24 mouse cellular contexts compared by ENCODE assay signal in genomic region chr19:60712577-60712976, GRCm38 (mm10). TPM values are rescaled to one million over a fixed set of nuclear protein-coding genes. Genes with fewer than 3 reads are reported as not detected.
DNase-seq lines count a peak whose midpoint lies in the region; ATAC-seq lines count a peak whose summit lies in the region.
"Had no signal": no experiment of that assay in that cellular context is flagged by ENCODE, and none has a peak within 500 bp of the region (broad histone marks: within the 10 kb centered on the region; RNA-seq: fewer than 3 reads in every experiment).

No protein-coding gene starts in this region.

- peak; percentile 34 for DNase-seq in heart, adult 11 months
- DNase-seq in 416B (ENCODE audit: low read depth), result peak; percentile 11
- DNase-seq in ES-CJ7 (ENCODE audit: low read depth, low spot score), result peak; percentile 33
- DNase-seq in R1 (ENCODE audit: low read depth, low spot score), result peak; percentile 42
- no peak for DNase-seq in layer of hippocampus, adult 8-10 months (ENCODE audit: low spot score in 2 of 2)
- DNase-seq in limb, embryonic 10.5 days (ENCODE audit: low spot score), result no peak
- DNase-seq: adrenal gland, adult 2 months; adrenal gland, postnatal 10 days; adrenal gland, postnatal 25 days; cerebellum, adult 11 months; cerebellum, adult 18-20 months; cerebellum, adult 8-10 months; cerebellum, adult 9-11 months; cerebellum, postnatal 14 days; cerebellum, postnatal 36 days; forebrain, postnatal 0 days had no signal

- no peak overlapping the region for H3K4me3 ChIP-seq in heart, embryonic 11.5 days (ENCODE audit: low read depth, low read length)
- no peak overlapping the region for H3K4me3 ChIP-seq in midbrain, embryonic 13.5 days (replicated peaks)
- no peak overlapping the region for H3K4me3 ChIP-seq in limb, embryonic 10.5 days
- H3K4me3 ChIP-seq: embryonic facial prominence, embryonic 10.5 days; embryonic facial prominence, embryonic 12.5 days; forebrain, embryonic 13.5 days; forebrain, embryonic 15.5 days had no signal

- no peaks in the 10 kb centered on the region for H3K27me3 ChIP-seq in heart, embryonic 11.5 days (ENCODE audit: control insufficient read depth, insufficient read depth, low read length)
- H3K27me3 ChIP-seq in midbrain, embryonic 13.5 days, result no peaks in the 10 kb centered on the region
- no peaks in the 10 kb centered on the region for H3K27me3 ChIP-seq in limb, embryonic 10.5 days (ENCODE audit: low read depth, poor library complexity, severe bottlenecking)
- H3K27me3 ChIP-seq: embryonic facial prominence, embryonic 12.5 days; forebrain, embryonic 13.5 days; forebrain, embryonic 15.5 days had no signal

- H3K4me1 ChIP-seq in heart, embryonic 11.5 days (ENCODE audit: control insufficient read depth, insufficient read depth, low read length), result no peaks in the 10 kb centered on the region
- H3K4me1 ChIP-seq in midbrain, embryonic 13.5 days (replicated peaks), result no peaks in the 10 kb centered on the region
- no peaks in the 10 kb centered on the region for H3K4me1 ChIP-seq in limb, embryonic 10.5 days
- H3K4me1 ChIP-seq: embryonic facial prominence, embryonic 10.5 days; embryonic facial prominence, embryonic 12.5 days; forebrain, embryonic 13.5 days; forebrain, embryonic 15.5 days had no signal

- no peak overlapping the region for H3K27ac ChIP-seq in heart, embryonic 11.5 days (ENCODE audit: low read depth, low read length)
- no peak overlapping the region for H3K27ac ChIP-seq in midbrain, embryonic 13.5 days
- no peak overlapping the region for H3K27ac ChIP-seq in limb, embryonic 10.5 days
- H3K27ac ChIP-seq: embryonic facial prominence, embryonic 10.5 days; embryonic facial prominence, embryonic 12.5 days; forebrain, embryonic 13.5 days; forebrain, embryonic 15.5 days had no signal

- no peak overlapping the region for H3K4me2 ChIP-seq in heart, embryonic 11.5 days
- H3K4me2 ChIP-seq in midbrain, embryonic 13.5 days (replicated peaks), result no peak overlapping the region
- H3K4me2 ChIP-seq: embryonic facial prominence, embryonic 12.5 days; forebrain, embryonic 13.5 days; forebrain, embryonic 15.5 days had no signal

- no peaks in the 10 kb centered on the region for H3K36me3 ChIP-seq in heart, embryonic 11.5 days (ENCODE audit: control insufficient read depth, insufficient read depth, low read length)
- H3K36me3 ChIP-seq in midbrain, embryonic 13.5 days, result no peaks in the 10 kb centered on the region
- H3K36me3 ChIP-seq in limb, embryonic 10.5 days, result no peaks in the 10 kb centered on the region
- H3K36me3 ChIP-seq: embryonic facial prominence, embryonic 10.5 days; embryonic facial prominence, embryonic 12.5 days; forebrain, embryonic 15.5 days; G1E had no signal

- H3K9ac ChIP-seq in heart, embryonic 11.5 days (ENCODE audit: low read depth, low read length), result no peak overlapping the region
- H3K9ac ChIP-seq in midbrain, embryonic 13.5 days (replicated peaks), result no peak overlapping the region
- H3K9ac ChIP-seq: embryonic facial prominence, embryonic 12.5 days; forebrain, embryonic 13.5 days; forebrain, embryonic 15.5 days; forebrain, postnatal 0 days had no signal

- 76% methylated on average over 2 of the region's 2 CpGs for WGBS in heart, embryonic 11.5 days (ENCODE audit: insufficient replicate concordance)
- 90% methylated on average over 2 of the region's 2 CpGs for WGBS in midbrain, embryonic 13.5 days
- 85% methylated on average over 2 of the region's 2 CpGs for WGBS in limb, embryonic 10.5 days

- ATAC-seq in heart, embryonic 11.5 days (replicated peaks; ENCODE audit: insufficient number of reproducible peaks, low FRiP score, low TSS enrichment), result no peak
- ATAC-seq in midbrain, embryonic 13.5 days, result no peak
- ATAC-seq: forebrain, embryonic 13.5 days; forebrain, embryonic 15.5 days; forebrain, postnatal 0 days; Patski had no signal

- H3K9me3 ChIP-seq in heart, embryonic 11.5 days (replicated peaks; ENCODE audit: control insufficient read depth, low read length), result no peaks in the 10 kb centered on the region
- H3K9me3 ChIP-seq in midbrain, embryonic 13.5 days, result no peaks in the 10 kb centered on the region
- H3K9me3 ChIP-seq in limb, embryonic 10.5 days (replicated peaks), result no peaks in the 10 kb centered on the region
- H3K9me3 ChIP-seq: embryonic facial prominence, embryonic 10.5 days; embryonic facial prominence, embryonic 12.5 days; forebrain, embryonic 13.5 days; forebrain, embryonic 15.5 days; G1E had no signal

RNA-seq across cellular contexts. Expression of gene Nanos1, which starts 43.2 kb away (rescaled TPM):
- polyA plus RNA-seq in heart, embryonic 11.5 days (2014; fragmentation: Nextera tagmentation; extraction: Ambion mirVana), result 1.3 and 1.6 TPM in 2 replicates
- 10 to 100 TPM; 13.8 to 17.5 (median 15.8) TPM for total RNA-seq in layer of hippocampus, adult 8-10 months (2022)
- 15.3 and 16.6 TPM in 2 replicates for polyA plus RNA-seq in midbrain, embryonic 13.5 days (2015; fragmentation: Nextera tagmentation; extraction: Ambion mirVana)
- polyA plus RNA-seq in limb, embryonic 10.5 days (2016; fragmentation: Nextera tagmentation; extraction: Ambion mirVana), result 1.0 and 1.1 TPM in 2 replicates

Comparison
In these comparisons a context has a peak if more than half of its experiments do, and no peak if none do; other contexts are left out.
1. DNase-seq: peak in heart, adult 11 months (single experiment), 416B (single experiment), ES-CJ7 (single experiment) and R1 (single experiment); none in layer of hippocampus, adult 8-10 months (0 of 2) and limb, embryonic 10.5 days (single experiment).